Mouse (Mus musculus) CH12.LX (cell line): ENCODE results near the gene Stub1. TPM values are rescaled to one million over a fixed set of nuclear protein-coding genes. Genes with fewer than 3 reads are reported as not detected.

Experiments
- DNase-seq: peaks from one replicate; pipeline ENCODE4 v3.0.0-alpha.2; 2013; ENCODE audit errors: extremely low read depth
- H3K27ac ChIP-seq: 2 replicates; pipeline ENCODE4 v1.5.1; 2012; ENCODE audit warnings: low read depth, mild to moderate bottlenecking, control low read depth, moderate library complexity; ENCODE audit not compliant: insufficient read depth
- H3K27me3 ChIP-seq: replicated peaks from 2 replicates; pipeline ENCODE3; 2012; ENCODE audit warnings: inconsistent platforms
- H3K36me3 ChIP-seq, 2 experiments: replicated peaks in 1 of 2; 2 replicates each; pipeline versions ENCODE3 to v1.6.1; 2012; ENCODE audit warnings: inconsistent platforms in 1 of 2, low read length in 1 of 2, mild to moderate bottlenecking in 1 of 2, mixed read lengths in 1 of 2, moderate library complexity in 1 of 2; ENCODE audit not compliant: control insufficient read depth in 1 of 2, insufficient read depth in 1 of 2
- H3K4me1 ChIP-seq, 2 experiments: 2 replicates each; pipeline ENCODE4 v1.6.1; 2012; ENCODE audit warnings: inconsistent platforms in 1 of 2, moderate library complexity in 1 of 2; ENCODE audit not compliant: insufficient read depth in 2 of 2, control insufficient read depth in 1 of 2
- H3K4me2 ChIP-seq: 2 replicates; pipeline ENCODE4 v1.6.1; 2012; ENCODE audit warnings: low read depth, mild to moderate bottlenecking, control low read depth; ENCODE audit not compliant: poor library complexity, insufficient read depth, severe bottlenecking
- H3K4me3 ChIP-seq, 3 experiments: fragments of 150-350 bp in 1 of 3; sonication (generic) in 1 of 3; replicated peaks in 1 of 3; 2 replicates each; pipeline versions ENCODE3 to v1.5.1; 2011 to 2012; ENCODE audit warnings: low read depth in 2 of 3, low read length in 2 of 3, mild to moderate bottlenecking in 2 of 3, moderate library complexity in 2 of 3, control low read depth in 1 of 3, improper control_type of control experiment in 1 of 3, inconsistent platforms in 1 of 3, mixed read lengths in 1 of 3; ENCODE audit not compliant: poor library complexity in 1 of 3
- H3K79me2 ChIP-seq: replicated peaks from 2 replicates; pipeline ENCODE4 v1.6.1; 2012; ENCODE audit warnings: mild to moderate bottlenecking, moderate library complexity; ENCODE audit not compliant: control insufficient read depth, poor library complexity, insufficient read depth, severe bottlenecking; ENCODE audit errors: extremely low read depth
- H3K9ac ChIP-seq: 2 replicates; pipeline ENCODE4 v1.6.1; 2012; ENCODE audit warnings: low read depth, mild to moderate bottlenecking, control low read depth, moderate library complexity; ENCODE audit not compliant: insufficient read depth
- H3K9me3 ChIP-seq: replicated peaks from 2 replicates; pipeline ENCODE3; 2012; ENCODE audit warnings: low read length, inconsistent platforms, mixed read lengths
- BHLHE40 ChIP-seq: IDR thresholded peaks from 2 replicates; pipeline ENCODE4 v1.6.1; 2011; ENCODE audit warnings: mild to moderate bottlenecking, low read depth, low read length, improper control_type of control experiment
- EP300 ChIP-seq: IDR thresholded peaks from 2 replicates; pipeline ENCODE4 v1.6.1; 2011; ENCODE audit warnings: low read length, improper control_type of control experiment
- HCFC1 ChIP-seq: IDR thresholded peaks from 2 replicates; pipeline ENCODE4 v1.6.1; 2012; ENCODE audit warnings: low read depth, mild to moderate bottlenecking, inconsistent platforms, low read length, improper control_type of control experiment
- IRF4 ChIP-seq: IDR thresholded peaks from 2 replicates; pipeline ENCODE4 v1.6.1; 2014; ENCODE audit warnings: low read depth, mild to moderate bottlenecking, inconsistent platforms, low read length, improper control_type of control experiment
- JUN ChIP-seq: IDR thresholded peaks from 2 replicates; pipeline ENCODE4 v1.6.1; 2011; ENCODE audit warnings: low read depth, mild to moderate bottlenecking, low read length, improper control_type of control experiment, moderate library complexity; ENCODE audit not compliant: insufficient read depth
- JUND ChIP-seq: conservative IDR thresholded peaks from 2 replicates; pipeline ENCODE4 v1.6.1; 2011; ENCODE audit warnings: low read depth, low read length, improper control_type of control experiment
- KAT2A ChIP-seq: IDR thresholded peaks from 2 replicates; pipeline ENCODE4 v1.6.1; 2012; ENCODE audit warnings: low read length, improper control_type of control experiment, inconsistent platforms; ENCODE audit not compliant: insufficient replicate concordance
- MAFK ChIP-seq: IDR thresholded peaks from 2 replicates; pipeline ENCODE4 v1.6.1; 2011; ENCODE audit warnings: low read length, improper control_type of control experiment; ENCODE audit not compliant: insufficient replicate concordance
- MEF2A ChIP-seq: IDR thresholded peaks from 2 replicates; pipeline ENCODE4 v1.6.1; 2014; ENCODE audit warnings: low read depth, mild to moderate bottlenecking, inconsistent platforms, low read length, improper control_type of control experiment, borderline replicate concordance
- NELFE ChIP-seq: IDR thresholded peaks from 2 replicates; pipeline ENCODE4 v1.6.1; 2011; ENCODE audit warnings: low read depth, low read length, improper control_type of control experiment
- NRF1 ChIP-seq: IDR thresholded peaks from 2 replicates; pipeline ENCODE4 v1.6.1; 2014; ENCODE audit warnings: low read depth, mild to moderate bottlenecking, inconsistent platforms, low read length, improper control_type of control experiment, moderate library complexity
- RAD21 ChIP-seq: IDR thresholded peaks from 2 replicates; pipeline ENCODE4 v1.6.1; 2011; ENCODE audit warnings: low read depth, mild to moderate bottlenecking, low read length, improper control_type of control experiment, moderate library complexity
- RCOR1 ChIP-seq: conservative IDR thresholded peaks from 2 replicates; pipeline ENCODE4 v1.6.1; 2012; ENCODE audit warnings: low read depth, mild to moderate bottlenecking, inconsistent platforms, low read length, improper control_type of control experiment
- SIN3A ChIP-seq: IDR thresholded peaks from 2 replicates; pipeline ENCODE4 v1.6.1; 2012; ENCODE audit warnings: low read length, improper control_type of control experiment, inconsistent platforms
- TBP ChIP-seq: conservative IDR thresholded peaks from 2 replicates; pipeline ENCODE4 v1.6.1; 2011; ENCODE audit warnings: low read depth, low read length, improper control_type of control experiment
- TCF12 ChIP-seq: IDR thresholded peaks from 2 replicates; pipeline ENCODE4 v1.6.1; 2014; ENCODE audit warnings: low read depth, mild to moderate bottlenecking, inconsistent platforms, low read length, improper control_type of control experiment
- UBTF ChIP-seq: IDR thresholded peaks from 2 replicates; pipeline ENCODE4 v1.6.1; 2012; ENCODE audit warnings: low read depth, mild to moderate bottlenecking, inconsistent platforms, low read length, improper control_type of control experiment, moderate library complexity
- USF1 ChIP-seq: IDR thresholded peaks from 2 replicates; pipeline ENCODE4 v1.6.1; 2014; ENCODE audit warnings: low read depth, mild to moderate bottlenecking, inconsistent platforms, low read length, improper control_type of control experiment
- ZC3H11A ChIP-seq: IDR thresholded peaks from 2 replicates; pipeline ENCODE4 v1.6.1; 2012; ENCODE audit warnings: low read depth, mild to moderate bottlenecking, inconsistent platforms, low read length, improper control_type of control experiment
- dilution Hi-C: fragments of 300-500 bp; cut with MboI; formaldehyde crosslinking; loops from 2 replicates; pipeline ENCODE4 v1.14.3; 2020; ENCODE audit warnings: low sequenced_read_pairs; ENCODE audit not compliant: extremely low pct_unique_long_range_greater_than_20kb, extremely low pct_ligation_motif_present
- in situ Hi-C: fragments of 300-500 bp; cut with MboI; formaldehyde crosslinking; loops from 3 replicates; pipeline ENCODE4 v1.14.3; 2019; ENCODE audit warnings: low sequenced_read_pairs, low pct_ligation_motif_present, low pct_unique_long_range_greater_than_20kb, mixed read lengths
- polyA plus RNA-seq: library from polyadenylated mRNA; unstranded; fragments of >175 nt; gene quantifications from 2 replicates; pipeline ENCODE4 v1.2.1, GENCODE M21; 2012; ENCODE audit warnings: low read depth; ENCODE audit not compliant: insufficient read length
- total RNA-seq, 2 experiments: library from RNA; depleted of rRNA; stranded (reverse); fragments of 300-350 nt in 1 of 2; fragments of >200 nt in 1 of 2; gene quantifications; 2 replicates each; pipeline ENCODE4 v1.2.3; 2012 to 2014

Stub1 gene
- total and polyA plus RNA-seq, 3 experiments: 62.9 to 98.3 (median 84.8) TPM

- DNase-seq: no peak
- H3K9me3 ChIP-seq: no peaks in the 10 kb centered on the region
- no peak overlapping the region for H3K27ac ChIP-seq
- no peak overlapping the region for H3K4me2 ChIP-seq
- TF ChIP-seq MAFK (no peak), EP300 (no peak), NRF1 (no peak), JUN (no peak), IRF4 (no peak), HCFC1 (no peak), BHLHE40 (no peak), TBP (no peak), JUND (no peak), UBTF (no peak), RAD21 (no peak), NELFE (no peak), ZC3H11A (no peak), SIN3A (no peak), MEF2A (no peak), RCOR1 (no peak), KAT2A (no peak)
- TF ChIP-seq, all 38 proteins: peak for 0
- Histone ChIP-seq H3K79me2 (peaks cover 9% of the 10 kb centered on the region), H3K4me1 (peaks cover 26 to 59% of the 10 kb centered on the region in 2 experiments), H3K27me3 (peaks cover 8% of the 10 kb centered on the region), H3K9ac (no peak overlapping the region), H3K36me3 (peaks cover 49 to 70% of the 10 kb centered on the region in 2 experiments), H3K4me3 (no peak overlapping the region)
- dilution Hi-C loops: no loop called here
- in situ Hi-C loops: no loop called here
These were observed 6.2 kb downstream of the Stub1 start for GRCm38 (mm10) chr17:25827011-25827410.

GRCm38 (mm10) chr17:25825984-25826570 is 7.1 kb downstream of the Stub1 start:
- H3K36me3 ChIP-seq: peaks cover 43 to 61% of the 10 kb centered on the region in 2 experiments
- TF ChIP-seq NRF1 (no peak), TCF12 (no peak), USF1 (no peak)
- H3K4me2 ChIP-seq: no peak overlapping the region
- H3K9me3 ChIP-seq: no peaks in the 10 kb centered on the region
- H3K27me3 ChIP-seq: peaks cover 14% of the 10 kb centered on the region
- H3K9ac ChIP-seq: no peak overlapping the region
- H3K4me1 ChIP-seq: peaks cover 19 to 49% of the 10 kb centered on the region in 2 experiments
- dilution Hi-C loops: no loop called here
- no peak overlapping the region for H3K27ac ChIP-seq
- H3K4me3 ChIP-seq: no peak overlapping the region
- in situ Hi-C loops: no loop called here
- DNase-seq: no peak
- H3K79me2 ChIP-seq: peaks cover under 1% of the 10 kb centered on the region; the same call in 1 of the 2 replicates
